Mouse (Mus musculus) midbrain, embryonic 12.5 days (tissue): ENCODE measurements around the gene Cngb1. TPM values are rescaled to one million over a fixed set of nuclear protein-coding genes. Genes with fewer than 3 reads are reported as not detected.

Experiments used
- ATAC-seq: fragments of 200-750 bp; cut with Nextera tagmentation; 2 replicates; pipeline ENCODE4 v1.8.0; 2017; ENCODE audit warnings: low read depth, moderate TSS enrichment, moderate library complexity; ENCODE audit not compliant: low FRiP score
- H3K27ac ChIP-seq: fragments of 300-500 bp; sonication (generic); replicated peaks from 2 replicates; pipeline ENCODE4 v1.5.1; 2016; ENCODE audit warnings: mild to moderate bottlenecking
- H3K27me3 ChIP-seq: fragments of 300-500 bp; sonication (generic); 2 replicates; pipeline ENCODE4 v1.6.1; 2016; ENCODE audit warnings: mild to moderate bottlenecking
- H3K36me3 ChIP-seq: fragments of 300-500 bp; sonication (generic); 2 replicates; pipeline ENCODE4 v1.6.1; 2016
- H3K4me1 ChIP-seq: fragments of 300-500 bp; sonication (generic); 2 replicates; pipeline ENCODE4 v1.6.1; 2016
- H3K4me2 ChIP-seq: fragments of 300-500 bp; sonication (generic); replicated peaks from 2 replicates; pipeline ENCODE4 v1.6.1; 2016; ENCODE audit warnings: mild to moderate bottlenecking, moderate library complexity
- H3K4me3 ChIP-seq: fragments of 300-500 bp; sonication (generic); 2 replicates; pipeline ENCODE4 v1.5.1; 2016; ENCODE audit warnings: mild to moderate bottlenecking
- H3K9ac ChIP-seq: fragments of 300-500 bp; sonication (generic); replicated peaks from 2 replicates; pipeline ENCODE4 v1.6.1; 2016; ENCODE audit warnings: mild to moderate bottlenecking, moderate library complexity
- H3K9me3 ChIP-seq: fragments of 300-500 bp; sonication (generic); 2 replicates; pipeline ENCODE4 v1.6.1; 2016; ENCODE audit warnings: mild to moderate bottlenecking
- WGBS: fragments of 180-500 bp; shearing (Covaris S2); methylation state at CpG from one replicate; pipeline ENCODE4 v1.1.7; 2016; 5-methylcytosine and 5-hydroxymethylcytosine counted together
- polyA plus RNA-seq: library from polyadenylated mRNA; unstranded; fragments of >200 nt; fragmentation: Nextera tagmentation; extraction: Ambion mirVana; gene quantifications from 2 replicates; pipeline ENCODE4 v1.2.1, GENCODE M21; 2016

The Cngb1 gene
- polyA plus RNA-seq, 1 experiment from 2014 or later: 0.13 TPM

- Histone ChIP-seq H3K27me3 (peaks cover 17% of the 10 kb centered on the region), H3K4me2 (no peak overlapping the region), H3K27ac (no peak overlapping the region), H3K4me3 (no peak overlapping the region), H3K4me1 (peaks cover 19% of the 10 kb centered on the region), H3K9ac (no peak overlapping the region), H3K36me3 (no peaks in the 10 kb centered on the region), H3K9me3 (no peaks in the 10 kb centered on the region)
- 100% methylated on average over 1 of the region's 1 CpGs for WGBS
- ATAC-seq: no peak
Measured at GRCm38 (mm10) chr8:95315350-95315749, 9.0 kb upstream of the Cngb1 start.

- H3K4me2 ChIP-seq: no peak overlapping the region
- H3K36me3 ChIP-seq: no peaks in the 10 kb centered on the region
- peaks cover 17% of the 10 kb centered on the region for H3K4me1 ChIP-seq
- H3K27me3 ChIP-seq: peaks cover 11% of the 10 kb centered on the region
- H3K9me3 ChIP-seq: no peaks in the 10 kb centered on the region
- H3K9ac ChIP-seq: no peak overlapping the region
- no peak overlapping the region for H3K4me3 ChIP-seq
- ATAC-seq: no peak
- 86% methylated on average over 2 of the region's 2 CpGs for WGBS
- H3K27ac ChIP-seq: no peak overlapping the region
Measured at GRCm38 (mm10) chr8:95314707-95315106, 8.3 kb upstream of the Cngb1 start.

- 92% methylated on average over 6 of the region's 6 CpGs for WGBS
Measured at GRCm38 (mm10) chr8:95313857-95314256, 7.5 kb upstream of the Cngb1 start.

GRCm38 (mm10) chr8:95312836-95313235, 6.5 kb upstream of the Cngb1 start:
- no peak overlapping the region for H3K4me2 ChIP-seq
- no peaks in the 10 kb centered on the region for H3K27me3 ChIP-seq
- H3K4me3 ChIP-seq: no peak overlapping the region
- H3K4me1 ChIP-seq: peaks cover 17% of the 10 kb centered on the region
- WGBS: 70% methylated on average over 18 of the region's 18 CpGs
- no peak for ATAC-seq
- no peak overlapping the region for H3K27ac ChIP-seq
- no peak overlapping the region for H3K9ac ChIP-seq
- no peaks in the 10 kb centered on the region for H3K36me3 ChIP-seq
- no peaks in the 10 kb centered on the region for H3K9me3 ChIP-seq

More at GRCm38 (mm10) chr8:95313857-95314256, 7.5 kb upstream of the Cngb1 start:
- Histone ChIP-seq H3K27ac (no peak overlapping the region), H3K4me1 (peaks cover 17% of the 10 kb centered on the region), H3K27me3 (peaks cover 6% of the 10 kb centered on the region; the same call in 1 of the 2 replicates), H3K4me2 (no peak overlapping the region), H3K4me3 (no peak overlapping the region), H3K36me3 (no peaks in the 10 kb centered on the region), H3K9ac (no peak overlapping the region), H3K9me3 (no peaks in the 10 kb centered on the region)
- ATAC-seq: no peak

- no peaks in the 10 kb centered on the region for H3K36me3 ChIP-seq
- ATAC-seq: peak; percentile 44; the same call in 1 of the 2 replicates
- no peak within 1 kb of the TSS for H3K4me3 ChIP-seq
- WGBS: 18% methylated on average over 6 of the region's 6 CpGs
- no peak within 1 kb of the TSS for H3K9ac ChIP-seq
- H3K4me1 ChIP-seq: peaks cover 17% of the 10 kb centered on the region
- no peak within 1 kb of the TSS for H3K27ac ChIP-seq
- no peak within 1 kb of the TSS for H3K4me2 ChIP-seq
- no peaks in the 10 kb centered on the region for H3K9me3 ChIP-seq
- H3K27me3 ChIP-seq: no peaks in the 10 kb centered on the region
Measured at GRCm38 (mm10) chr8:95310342-95310970, 4.1 kb upstream of the Cngb1 start, which contains the start of gene Tepp. Tepp (plus strand) TSS chr8:95310566.

GRCm38 (mm10) chr8:95305526-95305925, 859 bp downstream of the Cngb1 start:
- Histone ChIP-seq H3K27ac (no peak overlapping the region), H3K36me3 (no peaks in the 10 kb centered on the region), H3K4me2 (no peak overlapping the region), H3K4me1 (peaks cover 6% of the 10 kb centered on the region), H3K9ac (no peak overlapping the region), H3K9me3 (no peaks in the 10 kb centered on the region), H3K4me3 (no peak overlapping the region), H3K27me3 (no peaks in the 10 kb centered on the region)
- no peak for ATAC-seq
- WGBS: 84% methylated on average over 4 of the region's 4 CpGs

GRCm38 (mm10) chr8:95302410-95302809, 4.0 kb downstream of the Cngb1 start:
- WGBS: 22% methylated on average over 5 of the region's 5 CpGs
- Histone ChIP-seq H3K27me3 (no peaks in the 10 kb centered on the region), H3K4me2 (no peak overlapping the region), H3K4me1 (no peaks in the 10 kb centered on the region), H3K36me3 (no peaks in the 10 kb centered on the region), H3K27ac (no peak overlapping the region), H3K9ac (no peak overlapping the region), H3K4me3 (no peak overlapping the region), H3K9me3 (no peaks in the 10 kb centered on the region)
- no peak for ATAC-seq

GRCm38 (mm10) chr8:95293891-95294290, 12.5 kb downstream of the Cngb1 start:
- no peaks in the 10 kb centered on the region for H3K4me1 ChIP-seq
- H3K36me3 ChIP-seq: no peaks in the 10 kb centered on the region
- no peak overlapping the region for H3K9ac ChIP-seq
- WGBS: 78% methylated on average over 7 of the region's 7 CpGs
- H3K27me3 ChIP-seq: no peaks in the 10 kb centered on the region
- no peak overlapping the region for H3K27ac ChIP-seq
- no peak for ATAC-seq
- no peak overlapping the region for H3K4me2 ChIP-seq
- no peak overlapping the region for H3K4me3 ChIP-seq
- H3K9me3 ChIP-seq: no peaks in the 10 kb centered on the region

GRCm38 (mm10) chr8:95293172-95293571, 13.2 kb downstream of the Cngb1 start:
- Histone ChIP-seq H3K36me3 (no peaks in the 10 kb centered on the region), H3K27me3 (no peaks in the 10 kb centered on the region), H3K4me2 (no peak overlapping the region), H3K27ac (no peak overlapping the region), H3K9ac (no peak overlapping the region), H3K4me3 (no peak overlapping the region), H3K9me3 (no peaks in the 10 kb centered on the region), H3K4me1 (no peaks in the 10 kb centered on the region)
- no peak for ATAC-seq
- WGBS: 95% methylated on average over 11 of the region's 11 CpGs

- H3K9me3 ChIP-seq: no peaks in the 10 kb centered on the region
- H3K36me3 ChIP-seq: no peaks in the 10 kb centered on the region
- H3K27me3 ChIP-seq: no peaks in the 10 kb centered on the region
- H3K9ac ChIP-seq: no peak overlapping the region
- no peak overlapping the region for H3K4me2 ChIP-seq
- no peak overlapping the region for H3K4me3 ChIP-seq
- H3K27ac ChIP-seq: no peak overlapping the region
- ATAC-seq: no peak
- H3K4me1 ChIP-seq: no peaks in the 10 kb centered on the region
- 84% methylated on average over 6 of the region's 6 CpGs for WGBS
Measured at GRCm38 (mm10) chr8:95289066-95289650, 17.2 kb downstream of the Cngb1 start.

- Histone ChIP-seq H3K4me1 (no peaks in the 10 kb centered on the region), H3K36me3 (no peaks in the 10 kb centered on the region), H3K9ac (no peak overlapping the region), H3K9me3 (no peaks in the 10 kb centered on the region), H3K27ac (no peak overlapping the region), H3K4me3 (no peak overlapping the region), H3K27me3 (no peaks in the 10 kb centered on the region), H3K4me2 (no peak overlapping the region)
- peak; percentile 47; the same call in 1 of the 2 replicates for ATAC-seq
- WGBS: 60% methylated on average over 5 of the region's 5 CpGs
Measured at GRCm38 (mm10) chr8:95281493-95281892, 24.9 kb downstream of the Cngb1 start.

GRCm38 (mm10) chr8:95272871-95273270, 33.5 kb downstream of the Cngb1 start:
- WGBS: 19% methylated on average over 2 of the region's 2 CpGs
- H3K4me1 ChIP-seq: no peaks in the 10 kb centered on the region
- H3K27me3 ChIP-seq: no peaks in the 10 kb centered on the region
- no peak overlapping the region for H3K4me2 ChIP-seq
- no peak for ATAC-seq
- H3K36me3 ChIP-seq: no peaks in the 10 kb centered on the region
- no peak overlapping the region for H3K27ac ChIP-seq
- H3K4me3 ChIP-seq: no peak overlapping the region
- no peaks in the 10 kb centered on the region for H3K9me3 ChIP-seq
- H3K9ac ChIP-seq: no peak overlapping the region
